Mouse (Mus musculus) layer of hippocampus, adult 2 months (tissue): ENCODE measurements around the gene Ssxb3. TPM values are rescaled to one million over a fixed set of nuclear protein-coding genes. Genes with fewer than 3 reads are reported as not detected.
"Not testable (repeated sequence)": the region's sequence is repeated elsewhere in the genome, so short reads cannot be mapped to it uniquely, and the experiment has no call there.

ENCODE experiments used
- DNase-seq, 2 experiments: peaks; one replicate each; pipeline ENCODE4 v3.0.0; 2022; ENCODE audit warnings: low spot score in 2 of 2
- H3K27ac ChIP-seq: fragments of 200-600 bp; 2 replicates; pipeline ENCODE4 v1.8.1; 2022
- H3K4me3 ChIP-seq: fragments of 200-600 bp; 2 replicates; pipeline ENCODE4 v1.8.1; 2022; ENCODE audit warnings: mild to moderate bottlenecking
- long read RNA-seq, 2 experiments: library from polyadenylated mRNA; stranded (forward); transcript quantifications; one replicate each; pipeline ENCODE4 v2.0.0; 2021; ENCODE audit warnings: borderline mapping rate in 2 of 2
- total RNA-seq, 2 experiments: library from RNA; stranded (reverse); gene quantifications; 2 replicates each; pipeline ENCODE4 v1.2.3; 2021

The Ssxb3 gene
- total RNA-seq: not detected
- long read RNA-seq, experiment 1: 0 reads
- long read RNA-seq, experiment 2: 0 reads

GRCm38 (mm10) chrX:8591716-8592115 lies at the start of gene Ssxb3:
TSS of gene Ssxb3 (minus strand) at chrX:8591816.
- DNase-seq, H3K4me3 ChIP-seq, H3K27ac ChIP-seq: not testable (repeated sequence)

GRCm38 (mm10) chrX:8548155-8548554 lies 43.5 kb downstream of the Ssxb3 start, which contains the start of gene Ssxb6:
TSS of gene Ssxb6 (minus strand) at chrX:8548255.
- not testable (repeated sequence) for H3K4me3 ChIP-seq, DNase-seq, H3K27ac ChIP-seq

Other genes with a start within 250 kb of the Ssxb3 start
- not detected for gene Ssxb9, start 224.8 kb downstream of the Ssxb3 start, total RNA-seq
- not detected for gene Ssxb1, start 178.5 kb downstream of the Ssxb3 start, total RNA-seq
- gene Ssxb2, start 130.1 kb downstream of the Ssxb3 start, total RNA-seq: not detected
- gene Gm14459, start 66.9 kb downstream of the Ssxb3 start, total RNA-seq: not detected
- not detected for gene Ssxb6, start 43.6 kb downstream of the Ssxb3 start, total RNA-seq
- not detected for gene Ssxb8, start 99.0 kb upstream of the Ssxb3 start, total RNA-seq
- not detected for gene Ssx9, start 156.6 kb upstream of the Ssxb3 start, total RNA-seq
- not detected for gene Ssxb5, start 211.9 kb upstream of the Ssxb3 start, total RNA-seq